In genomic region chr14:78292687-78293086, GRCm38 (mm10) we compare ENCODE assay signal across 16 mouse cellular contexts. TPM values are rescaled to one million over a fixed set of nuclear protein-coding genes. Genes with fewer than 3 reads are reported as not detected.
A peak's percentile ranks its signal among the peaks of the same experiment; 100 is the strongest.
DNase-seq lines count a peak whose midpoint lies in the region; ATAC-seq and TF ChIP-seq lines count a peak whose summit lies in the region.
"Had no signal": no experiment of that assay in that cellular context is flagged by ENCODE, and none has a peak within 500 bp of the region (broad histone marks: within the 10 kb centered on the region; RNA-seq: fewer than 3 reads in every experiment).

No protein-coding gene starts in this region.

- no peaks in the 10 kb centered on the region for H3K36me3 ChIP-seq in intestine, postnatal 0 days (ENCODE audit: control insufficient read depth, insufficient read depth)
- H3K36me3 ChIP-seq in intestine, embryonic 15.5 days: no peaks in the 10 kb centered on the region
- H3K36me3 ChIP-seq in thymus, adult 2 months (ENCODE audit: control insufficient read depth, insufficient read depth, low read length): no peaks in the 10 kb centered on the region
- H3K36me3 ChIP-seq: midbrain, embryonic 12.5 days had no signal

- TF ChIP-seq CTCF in intestine, postnatal 0 days (IDR thresholded peaks at IDR 0.05; ENCODE audit: low read depth): peak; percentile 45
- no peak for TF ChIP-seq CTCF in thymus, adult 2 months (IDR thresholded peaks at IDR 0.05; ENCODE audit: borderline replicate concordance, control insufficient read depth, extremely low read depth, insufficient read depth, low read length, poor library complexity)

- no peak overlapping the region for H3K4me2 ChIP-seq in intestine, postnatal 0 days (replicated peaks; ENCODE audit: low read depth)
- no peak overlapping the region for H3K4me2 ChIP-seq in intestine, embryonic 15.5 days (replicated peaks)
- H3K4me2 ChIP-seq: midbrain, embryonic 12.5 days had no signal

- no peaks in the 10 kb centered on the region for H3K27me3 ChIP-seq in intestine, postnatal 0 days (replicated peaks; ENCODE audit: control insufficient read depth, insufficient read depth, low read length)
- no peaks in the 10 kb centered on the region for H3K27me3 ChIP-seq in intestine, embryonic 15.5 days (replicated peaks)
- H3K27me3 ChIP-seq in thymus, adult 2 months (ENCODE audit: control insufficient read depth, insufficient read depth, low read length): no peaks in the 10 kb centered on the region

- ATAC-seq in intestine, postnatal 0 days: no peak
- no peak for ATAC-seq in intestine, embryonic 15.5 days
- ATAC-seq in granulocyte monocyte progenitor cell, adult 5-6 weeks (replicated peaks; ENCODE audit: poor library complexity, severe bottlenecking): no peak
- ATAC-seq: intestine, embryonic 16.5 days had no signal

- no peak overlapping the region for H3K4me3 ChIP-seq in intestine, postnatal 0 days (ENCODE audit: low read depth, low read length)
- H3K4me3 ChIP-seq in intestine, embryonic 15.5 days (replicated peaks): no peak overlapping the region
- no peak overlapping the region for H3K4me3 ChIP-seq in thymus, adult 2 months (ENCODE audit: control insufficient read depth, insufficient read depth, low read length)
- H3K4me3 ChIP-seq: midbrain, embryonic 12.5 days had no signal

- no peak overlapping the region for H3K27ac ChIP-seq in intestine, postnatal 0 days (ENCODE audit: low read depth, low read length)
- H3K27ac ChIP-seq in intestine, embryonic 15.5 days: no peak overlapping the region
- H3K27ac ChIP-seq in thymus, adult 2 months (ENCODE audit: control insufficient read depth, insufficient read depth, low read length): no peak overlapping the region
- H3K27ac ChIP-seq: midbrain, embryonic 12.5 days had no signal

- TF ChIP-seq POLR2A in thymus, adult 2 months (IDR thresholded peaks at IDR 0.05; ENCODE audit: control insufficient read depth, extremely low read depth, insufficient read depth, low read length, poor library complexity): no peak

- H3K4me1 ChIP-seq in intestine, postnatal 0 days (replicated peaks; ENCODE audit: control insufficient read depth, insufficient read depth, low read length): no peaks in the 10 kb centered on the region
- no peaks in the 10 kb centered on the region for H3K4me1 ChIP-seq in intestine, embryonic 15.5 days (replicated peaks)
- H3K4me1 ChIP-seq in thymus, adult 2 months (replicated peaks; ENCODE audit: control insufficient read depth, insufficient read depth, low read length): no peaks in the 10 kb centered on the region

- H3K9me3 ChIP-seq in intestine, postnatal 0 days (ENCODE audit: control insufficient read depth): no peaks in the 10 kb centered on the region
- H3K9me3 ChIP-seq in intestine, embryonic 15.5 days: no peaks in the 10 kb centered on the region; the same call in 1 of the 2 replicates
- H3K9me3 ChIP-seq: midbrain, embryonic 12.5 days had no signal

- no peak overlapping the region for H3K9ac ChIP-seq in intestine, postnatal 0 days (ENCODE audit: low read depth, low read length)
- H3K9ac ChIP-seq in intestine, embryonic 15.5 days: no peak overlapping the region
- H3K9ac ChIP-seq: midbrain, embryonic 12.5 days had no signal

- 76% methylated on average over 7 of the region's 7 CpGs for WGBS in intestine, postnatal 0 days
- 83% methylated on average over 7 of the region's 7 CpGs for WGBS in intestine, embryonic 15.5 days
- WGBS in thymus, adult 2 months: 93% methylated on average over 7 of the region's 7 CpGs

- peak; percentile 26 for DNase-seq in thymus, adult 2 months
- DNase-seq in thymus, adult 18-20 months: no peak
- peak; percentile 63 for DNase-seq in R1 (ENCODE audit: low read depth, low spot score)
- peak; percentile 25 for DNase-seq in thymus, postnatal 4 days
- no peak for DNase-seq in urinary bladder, adult 2 months (ENCODE audit: low spot score)
- DNase-seq: adrenal gland, postnatal 25 days; cerebellum, postnatal 14 days; heart, postnatal 14 days; kidney, postnatal 36 days; lung, postnatal 10 days; right cerebral cortex, postnatal 4 days had no signal

RNA-seq across cellular contexts. Expression of gene Tnfsf11, which starts 15.2 kb away (rescaled TPM):
- polyA plus RNA-seq in intestine, postnatal 0 days (2015; fragmentation: Nextera tagmentation; extraction: Ambion mirVana): 0.10 and 0.26 TPM in 2 replicates
- 0.26 and 0.30 TPM in 2 replicates for polyA plus RNA-seq in intestine, embryonic 15.5 days (2015; fragmentation: Nextera tagmentation; extraction: Ambion mirVana)
- polyA plus RNA-seq in thymus, adult 2 months (2012; rRNA removed): 2.6 and 3.9 TPM in 2 replicates
- 0.08 and 0.18 TPM in 2 replicates for polyA plus RNA-seq in urinary bladder, adult 2 months (2012; rRNA removed)
- total RNA-seq in granulocyte monocyte progenitor cell, adult 5-6 weeks (2014; fragmentation: Nextera tagmentation): not detected in 2 replicates
- total RNA-seq in granulocyte monocyte progenitor cell, adult 5-6 weeks (2017): not detected in 2 replicates
- total RNA-seq: adrenal gland, postnatal 25 days had no signal

Comparison
In these comparisons a context has a peak if more than half of its experiments do, and no peak if none do; other contexts are left out.
1. DNase-seq: peak in thymus, adult 2 months (single experiment), R1 (single experiment) and thymus, postnatal 4 days (single experiment); none in thymus, adult 18-20 months (0 of 2) and urinary bladder, adult 2 months (single experiment).